Mouse (Mus musculus) liver, embryonic 15.5 days (tissue): Measurements from ENCODE around the gene Kctd17. TPM values are rescaled to one million over a fixed set of nuclear protein-coding genes. Genes with fewer than 3 reads are reported as not detected.

Experiments used
- ATAC-seq: fragments of 200-750 bp; cut with Nextera tagmentation; 2 replicates; pipeline ENCODE4 v1.8.0; 2017; ENCODE audit warnings: moderate number of reproducible peaks, mild to moderate bottlenecking, moderate library complexity; ENCODE audit not compliant: insufficient read depth
- H3K27ac ChIP-seq: fragments of 300-500 bp; sonication (generic); replicated peaks from 2 replicates; pipeline ENCODE4 v1.5.1; 2015; ENCODE audit warnings: mild to moderate bottlenecking, inconsistent platforms
- H3K27me3 ChIP-seq: fragments of 300-500 bp; sonication (generic); 2 replicates; pipeline ENCODE4 v1.6.1; 2015; ENCODE audit warnings: mild to moderate bottlenecking, inconsistent platforms
- H3K36me3 ChIP-seq: fragments of 300-500 bp; sonication (generic); replicated peaks from 2 replicates; pipeline ENCODE4 v1.6.1; 2015; ENCODE audit warnings: moderate library complexity, mild to moderate bottlenecking, inconsistent platforms
- H3K4me1 ChIP-seq: fragments of 300-500 bp; sonication (generic); replicated peaks from 2 replicates; pipeline ENCODE4 v1.6.1; 2015; ENCODE audit warnings: inconsistent platforms
- H3K4me2 ChIP-seq: fragments of 300-500 bp; sonication (generic); 2 replicates; pipeline ENCODE4 v1.6.1; 2015; ENCODE audit warnings: moderate library complexity, mild to moderate bottlenecking, inconsistent platforms
- H3K4me3 ChIP-seq: fragments of 300-500 bp; sonication (generic); replicated peaks from 2 replicates; pipeline ENCODE4 v1.5.1; 2015; ENCODE audit warnings: mild to moderate bottlenecking, inconsistent platforms
- H3K9ac ChIP-seq: fragments of 300-500 bp; sonication (generic); 2 replicates; pipeline ENCODE4 v1.6.1; 2015; ENCODE audit warnings: moderate library complexity, mild to moderate bottlenecking, inconsistent platforms
- H3K9me3 ChIP-seq: fragments of 300-500 bp; sonication (generic); replicated peaks from 2 replicates; pipeline ENCODE4 v1.6.1; 2016; ENCODE audit warnings: inconsistent platforms
- WGBS: fragments of 180-500 bp; shearing (Covaris S2); methylation state at CpG from one replicate; pipeline ENCODE4 v1.1.7; 2015; ENCODE audit warnings: mixed read lengths; ENCODE audit not compliant: insufficient replicate concordance; 5-methylcytosine and 5-hydroxymethylcytosine counted together
- polyA plus RNA-seq: library from polyadenylated mRNA; unstranded; fragments of >200 nt; fragmentation: Nextera tagmentation; extraction: Ambion mirVana; gene quantifications from 2 replicates; pipeline ENCODE4 v1.2.1, GENCODE M21; 2015

The Kctd17 gene
- polyA plus RNA-seq, 1 experiment from 2014 or later = 4.5 TPM

GRCm38 (mm10) chr15:78401921-78402320, 26.4 kb upstream of the Kctd17 start:
- no peaks in the 10 kb centered on the region for H3K9me3 ChIP-seq

GRCm38 (mm10) chr15:78402423-78402822, 25.9 kb upstream of the Kctd17 start:
- Histone ChIP-seq H3K4me1 (peaks cover 58% of the 10 kb centered on the region), H3K4me2 (peak overlapping the region; percentile 96), H3K27ac (peak overlapping the region; percentile 99), H3K9ac (no peak overlapping the region), H3K27me3 (no peaks in the 10 kb centered on the region), H3K36me3 (peaks cover 11% of the 10 kb centered on the region; the same call in 1 of the 2 replicates), H3K4me3 (0 out of 2 replicates have a peak overlapping the region, but pooled peaks have one; percentile 10), H3K9me3 (no peaks in the 10 kb centered on the region)
- no peak for ATAC-seq
- WGBS = 72% methylated on average over 7 of the region's 7 CpGs

More at GRCm38 (mm10) chr15:78401921-78402320, 26.4 kb upstream of the Kctd17 start:
- Histone ChIP-seq H3K4me2 (peak overlapping the region; percentile 96), H3K27me3 (no peaks in the 10 kb centered on the region), H3K4me1 (peaks cover 54% of the 10 kb centered on the region), H3K36me3 (peaks cover 11% of the 10 kb centered on the region; the same call in 1 of the 2 replicates), H3K4me3 (0 out of 2 replicates have a peak overlapping the region, but pooled peaks have one; percentile 10), H3K9ac (no peak overlapping the region), H3K27ac (peak overlapping the region; percentile 99)
- 58% methylated on average over 4 of the region's 4 CpGs for WGBS
- ATAC-seq = no peak

GRCm38 (mm10) chr15:78403301-78403741, 25.0 kb upstream of the Kctd17 start:
- peak; percentile 2; the same call in 1 of the 2 replicates for ATAC-seq
- H3K4me1 ChIP-seq = peaks cover 67% of the 10 kb centered on the region
- H3K4me3 ChIP-seq = peak overlapping the region; percentile 78
- H3K4me2 ChIP-seq = peak overlapping the region; percentile 96
- peak overlapping the region; percentile 99 for H3K27ac ChIP-seq
- H3K9me3 ChIP-seq = no peaks in the 10 kb centered on the region
- WGBS = 54% methylated on average over 3 of the region's 3 CpGs
- peak overlapping the region; percentile 93 for H3K9ac ChIP-seq
- no peaks in the 10 kb centered on the region for H3K27me3 ChIP-seq
- H3K36me3 ChIP-seq = peaks cover 17% of the 10 kb centered on the region; the same call in 1 of the 2 replicates

GRCm38 (mm10) chr15:78403896-78404295, 24.5 kb upstream of the Kctd17 start:
- peak overlapping the region; percentile 78 for H3K4me3 ChIP-seq
- ATAC-seq = no peak
- H3K4me1 ChIP-seq = peaks cover 73% of the 10 kb centered on the region
- H3K27ac ChIP-seq = peak overlapping the region; percentile 99
- peaks cover 22% of the 10 kb centered on the region; the same call in 1 of the 2 replicates for H3K36me3 ChIP-seq
- peak overlapping the region; percentile 93 for H3K9ac ChIP-seq
- no peaks in the 10 kb centered on the region for H3K9me3 ChIP-seq
- no peaks in the 10 kb centered on the region for H3K27me3 ChIP-seq
- 40% methylated on average over 1 of the region's 1 CpGs for whole genome bisulfite sequencing
- H3K4me2 ChIP-seq = peak overlapping the region; percentile 96

- ATAC-seq = no peak
- WGBS = 45% methylated on average over 11 of the region's 11 CpGs
- H3K4me1 ChIP-seq = peaks cover 85% of the 10 kb centered on the region
These were observed 23.3 kb upstream of the Kctd17 start for GRCm38 (mm10) chr15:78405098-78405497.

GRCm38 (mm10) chr15:78405517-78406211, 22.7 kb upstream of the Kctd17 start, which contains the start of gene Tst:
Tst (minus strand) TSS chr15:78405907.
- H3K4me3 ChIP-seq = peak within 1 kb of the TSS; percentile 78
- H3K36me3 ChIP-seq = peaks cover 20% of the 10 kb centered on the region
- H3K9me3 ChIP-seq = no peaks in the 10 kb centered on the region
- peak within 1 kb of the TSS; percentile 93 for H3K9ac ChIP-seq
- WGBS = 2% methylated on average over 34 of the region's 34 CpGs
- H3K4me2 ChIP-seq = peak within 1 kb of the TSS; percentile 96
- H3K27ac ChIP-seq = peak within 1 kb of the TSS; percentile 99
- H3K27me3 ChIP-seq = peaks cover 15% of the 10 kb centered on the region
- H3K4me1 ChIP-seq = peaks cover 89% of the 10 kb centered on the region
- ATAC-seq = peak; percentile 61

More at GRCm38 (mm10) chr15:78405098-78405497, 23.3 kb upstream of the Kctd17 start:
- Histone ChIP-seq H3K9ac (peak overlapping the region; percentile 93), H3K4me2 (peak overlapping the region; percentile 96), H3K36me3 (peaks cover 16% of the 10 kb centered on the region; the same call in 1 of the 2 replicates), H3K4me3 (peak overlapping the region; percentile 78), H3K9me3 (no peaks in the 10 kb centered on the region), H3K27me3 (peaks cover 10% of the 10 kb centered on the region), H3K27ac (peak overlapping the region; percentile 99)

- Histone ChIP-seq H3K36me3 (peaks cover 27% of the 10 kb centered on the region), H3K4me1 (peaks cover 89% of the 10 kb centered on the region), H3K9me3 (no peaks in the 10 kb centered on the region), H3K4me3 (peak within 1 kb of the TSS; percentile 78), H3K9ac (peak within 1 kb of the TSS; percentile 93), H3K27me3 (peaks cover 21% of the 10 kb centered on the region), H3K27ac (peak within 1 kb of the TSS; percentile 99), H3K4me2 (peak within 1 kb of the TSS; percentile 96)
- under 1% methylated on average over 40 of the region's 40 CpGs for WGBS
- peak; percentile 84 for ATAC-seq
These were observed 21.9 kb upstream of the Kctd17 start, which contains the start of gene Mpst for GRCm38 (mm10) chr15:78406293-78406934. Mpst (plus strand) TSS chr15:78406416.

- peak overlapping the region; percentile 96 for H3K4me2 ChIP-seq
- peak overlapping the region; percentile 45 for H3K4me3 ChIP-seq
- ATAC-seq = no peak
- H3K27ac ChIP-seq = peak overlapping the region; percentile 99
- H3K9ac ChIP-seq = peak overlapping the region; percentile 49
- peaks cover 89% of the 10 kb centered on the region for H3K4me1 ChIP-seq
- H3K36me3 ChIP-seq = peaks cover 57% of the 10 kb centered on the region
- H3K9me3 ChIP-seq = no peaks in the 10 kb centered on the region
- 38% methylated on average over 12 of the region's 12 CpGs for WGBS
- H3K27me3 ChIP-seq = peaks cover 21% of the 10 kb centered on the region
These were observed 18.8 kb upstream of the Kctd17 start for GRCm38 (mm10) chr15:78409570-78410052.

- ATAC-seq = peak; percentile 94
- 32% methylated on average over 14 of the region's 14 CpGs for WGBS
- peak overlapping the region; percentile 61 for H3K9ac ChIP-seq
- H3K27ac ChIP-seq = peak overlapping the region; percentile 99
- peaks cover 21% of the 10 kb centered on the region for H3K27me3 ChIP-seq
- no peaks in the 10 kb centered on the region for H3K9me3 ChIP-seq
- peak overlapping the region; percentile 96 for H3K4me2 ChIP-seq
- H3K4me1 ChIP-seq = peaks cover 93% of the 10 kb centered on the region
- peak overlapping the region; percentile 31 for H3K4me3 ChIP-seq
- peaks cover 64% of the 10 kb centered on the region for H3K36me3 ChIP-seq
These were observed 15.2 kb upstream of the Kctd17 start for GRCm38 (mm10) chr15:78413083-78413718.

GRCm38 (mm10) chr15:78413719-78414117, 14.6 kb upstream of the Kctd17 start:
- 22% methylated on average over 1 of the region's 1 CpGs for WGBS
- Histone ChIP-seq H3K27ac (peak overlapping the region; percentile 99), H3K9ac (peak overlapping the region; percentile 61), H3K4me2 (peak overlapping the region; percentile 96), H3K9me3 (no peaks in the 10 kb centered on the region), H3K4me3 (peak overlapping the region; percentile 31), H3K4me1 (peaks cover 91% of the 10 kb centered on the region), H3K27me3 (peaks cover 26% of the 10 kb centered on the region), H3K36me3 (peaks cover 60% of the 10 kb centered on the region)
- peak; percentile 38 for ATAC-seq
